Mouse (Mus musculus): ENCODE measurements around the gene Kdm8. TPM values are rescaled to one million over a fixed set of nuclear protein-coding genes. Genes with fewer than 3 reads are reported as not detected.
A peak's percentile ranks its signal among the peaks of the same experiment; 100 is the strongest.

The Kdm8 gene
- total and polyA plus RNA-seq, 3 experiments: 11.6 to 14.7 TPM; not detected in 1

DNA sequence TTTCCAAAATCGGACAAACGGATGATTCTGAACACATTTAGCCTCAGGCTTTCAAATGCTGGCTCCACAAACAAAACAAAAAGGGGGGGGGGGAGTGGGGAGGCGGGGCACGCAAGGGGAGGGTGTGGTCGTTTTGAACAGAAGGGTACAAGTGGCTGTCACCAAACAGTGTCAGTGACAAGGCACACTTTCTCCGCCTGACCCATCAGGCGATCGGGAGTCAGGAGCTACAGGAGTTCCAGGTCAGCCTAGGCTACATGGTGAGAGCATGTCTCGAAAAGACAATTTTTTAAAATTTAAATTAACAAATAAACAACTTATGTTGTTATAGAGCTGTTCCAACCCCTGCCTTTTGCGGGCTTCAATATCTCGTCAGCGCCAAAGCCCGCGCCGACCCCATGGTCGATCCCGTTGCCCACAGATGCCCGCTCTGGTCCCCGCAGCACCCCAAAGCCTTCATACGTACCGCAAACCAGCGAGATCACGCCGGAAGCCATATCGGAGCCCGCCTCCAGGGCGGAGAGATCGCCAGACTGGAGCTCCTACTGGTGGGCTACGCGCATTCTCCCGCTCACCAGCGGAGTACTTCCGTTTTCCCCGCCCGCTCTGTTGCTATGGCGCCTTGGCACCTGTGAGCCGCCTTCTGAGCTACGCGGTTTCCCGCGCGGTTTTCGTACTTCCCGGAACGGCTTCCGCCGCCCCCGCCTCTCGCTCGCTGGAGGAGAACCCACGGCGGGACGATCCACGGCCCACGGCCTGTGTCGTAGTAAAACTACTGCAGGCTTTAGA is 46.7 kb downstream of the Kdm8 start, which contains the start of gene Nsmce1 (continued):
- TF ChIP-seq ETS1 (IDR thresholded peaks at IDR 0.05; ENCODE audit: low read depth, low read length): no peak; the same call in 1 of the 2 replicates

DNA sequence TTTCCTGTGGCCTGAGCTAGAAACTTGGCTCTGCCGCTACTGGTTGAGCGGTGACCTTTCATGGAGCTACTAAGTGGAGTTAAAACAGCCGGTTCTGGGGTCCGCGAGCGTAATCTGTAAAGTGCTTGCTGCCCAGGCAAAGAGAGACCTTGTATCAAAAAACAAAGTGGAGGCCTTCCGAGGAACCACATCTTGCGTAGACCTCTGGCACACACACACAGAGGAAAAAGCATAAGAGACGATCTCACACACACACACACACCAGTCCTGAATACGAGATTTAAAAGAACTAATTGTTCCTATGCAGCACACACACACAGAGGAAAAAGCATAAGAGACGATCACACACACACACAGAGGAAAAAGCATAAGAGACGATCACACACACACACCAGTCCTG is 47.3 kb downstream of the Kdm8 start:
- Histone ChIP-seq H3K9me3 (replicated peaks; ENCODE audit: insufficient read depth, low read length) (no peaks in the 10 kb centered on the region), H3K36me3 (ENCODE audit: control insufficient read depth in 1 of 2, insufficient read depth in 2 of 2, low read length in 2 of 2) (peaks cover 0 to 15% of the 10 kb centered on the region in 2 experiments; a peak in 2 of 4 replicates), H3K4me1 (ENCODE audit: control insufficient read depth in 1 of 2, insufficient read depth in 2 of 2, low read length in 2 of 2) (peaks cover 5 to 19% of the 10 kb centered on the region in 2 experiments), H3K27me3 (ENCODE audit: control insufficient read depth in 1 of 2, insufficient read depth in 2 of 2, low read length in 2 of 2) (no peaks in the 10 kb centered on the region), H3K79me2 (ENCODE audit: control insufficient read depth, insufficient read depth, low read length, poor library complexity) (peaks cover 3% of the 10 kb centered on the region; the same call in 1 of the 2 replicates), H3K9ac (ENCODE audit: control insufficient read depth, low read depth, low read length, poor library complexity, severe bottlenecking) (peak overlapping the region; percentile 94), H3K27ac (ENCODE audit: control insufficient read depth, low read depth, low read length) (peak overlapping the region; percentile 56), H3K4me3 (ENCODE audit: control insufficient read depth in 1 of 2, insufficient read depth in 1 of 2, low read depth in 2 of 2, low read length in 2 of 2) (peak overlapping the region; percentile 40 to 82)
- no peak for DNase-seq (ENCODE audit: low read depth, low spot score)
- no peak for TF ChIP-seq HCFC1 (IDR thresholded peaks at IDR 0.05; ENCODE audit: low read depth, low read length)
- no peak for TF ChIP-seq TCF12 (IDR thresholded peaks at IDR 0.05; ENCODE audit: low read depth, low read length)
- no peak for TF ChIP-seq ZMIZ1 (IDR thresholded peaks at IDR 0.05; ENCODE audit: low read depth, low read length)
- TF ChIP-seq GATA1 (IDR thresholded peaks at IDR 0.05; ENCODE audit: low read depth, low read length): no peak
- no peak for TF ChIP-seq BHLHE40 (IDR thresholded peaks at IDR 0.05; ENCODE audit: borderline replicate concordance, low read depth, low read length)
- TF ChIP-seq TAL1 (IDR thresholded peaks at IDR 0.05; ENCODE audit: low read length): no peak

DNA sequence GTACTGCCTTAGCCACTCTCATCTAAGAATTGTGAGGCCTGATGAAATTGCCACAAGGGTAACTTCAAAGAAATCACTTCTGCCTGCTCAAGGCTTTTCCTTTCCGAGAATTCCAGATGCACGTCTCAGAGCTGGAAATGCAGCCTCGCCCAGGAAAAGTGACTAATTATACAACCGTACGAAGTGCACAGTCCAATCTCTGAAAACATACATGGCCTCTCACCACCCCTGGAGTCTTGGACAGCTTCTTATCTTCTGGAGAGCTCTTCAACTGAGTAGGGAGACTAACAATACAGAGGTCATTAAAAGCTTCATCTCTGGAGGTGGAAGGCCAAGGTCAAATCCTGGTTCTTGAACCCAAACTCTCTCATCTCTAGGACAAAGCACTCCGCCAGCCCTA is 48.1 kb downstream of the Kdm8 start:
- H3K27me3 ChIP-seq (ENCODE audit: control insufficient read depth in 1 of 2, insufficient read depth in 2 of 2, low read length in 2 of 2): no peaks in the 10 kb centered on the region
- no peak overlapping the region for H3K27ac ChIP-seq (ENCODE audit: control insufficient read depth, low read depth, low read length)
- no peak for DNase-seq (ENCODE audit: low read depth, low spot score)
- H3K9ac ChIP-seq (ENCODE audit: control insufficient read depth, low read depth, low read length, poor library complexity, severe bottlenecking): no peak overlapping the region
- peaks cover 3 to 12% of the 10 kb centered on the region in 2 experiments; a peak in 3 of 4 replicates for H3K4me1 ChIP-seq (ENCODE audit: control insufficient read depth in 1 of 2, insufficient read depth in 2 of 2, low read length in 2 of 2)
- peaks cover 3% of the 10 kb centered on the region; the same call in 1 of the 2 replicates for H3K79me2 ChIP-seq (ENCODE audit: control insufficient read depth, insufficient read depth, low read length, poor library complexity)
- H3K36me3 ChIP-seq (ENCODE audit: control insufficient read depth in 1 of 2, insufficient read depth in 2 of 2, low read length in 2 of 2): peaks cover 0 to 7% of the 10 kb centered on the region in 2 experiments; a peak in 2 of 4 replicates
- H3K4me3 ChIP-seq (ENCODE audit: control insufficient read depth in 1 of 2, insufficient read depth in 1 of 2, low read depth in 2 of 2, low read length in 2 of 2): no peak overlapping the region
- H3K9me3 ChIP-seq (replicated peaks; ENCODE audit: insufficient read depth, low read length): no peaks in the 10 kb centered on the region
- no peak for TF ChIP-seq RAD21 (IDR thresholded peaks at IDR 0.05; ENCODE audit: low read depth, low read length)
- TF ChIP-seq NELFE (IDR thresholded peaks at IDR 0.05; ENCODE audit: low read depth, low read length): no peak
- TF ChIP-seq CHD2 (IDR thresholded peaks at IDR 0.05; ENCODE audit: low read length): no peak
- no peak for TF ChIP-seq MYC (IDR thresholded peaks at IDR 0.05; ENCODE audit: low read depth, low read length)
- no peak for TF ChIP-seq TBP (IDR thresholded peaks at IDR 0.05; ENCODE audit: low read depth, low read length)
- no peak for TF ChIP-seq POLR2AphosphoS2 (IDR thresholded peaks at IDR 0.05; ENCODE audit: low read length)
- no peak for TF ChIP-seq ZNF384 (IDR thresholded peaks at IDR 0.05; ENCODE audit: low read depth, low read length)
- no peak for TF ChIP-seq MYB (IDR thresholded peaks at IDR 0.05; ENCODE audit: low read depth, low read length)
- TF ChIP-seq POLR2A (IDR thresholded peaks at IDR 0.05; ENCODE audit: control insufficient read depth in 1 of 2, insufficient read depth in 1 of 2, low read depth in 1 of 2, low read length in 2 of 2, poor library complexity in 1 of 2): no peak
- no peak for TF ChIP-seq TCF12 (IDR thresholded peaks at IDR 0.05; ENCODE audit: low read depth, low read length)
- no peak for TF ChIP-seq SIN3A (IDR thresholded peaks at IDR 0.05; ENCODE audit: low read length)
- TF ChIP-seq USF1 (IDR thresholded peaks at IDR 0.05; ENCODE audit: low read depth, low read length): no peak
- TF ChIP-seq MEF2A (IDR thresholded peaks at IDR 0.05; ENCODE audit: extremely low read depth, insufficient replicate concordance, low read depth, low read length, poor library complexity, severe bottlenecking): no peak
- no peak for TF ChIP-seq MXI1 (IDR thresholded peaks at IDR 0.05; ENCODE audit: low read depth, low read length)
- TF ChIP-seq POLR2AphosphoS5 (IDR thresholded peaks at IDR 0.05; ENCODE audit: borderline replicate concordance, low read depth, low read length): no peak
- no peak for TF ChIP-seq HCFC1 (IDR thresholded peaks at IDR 0.05; ENCODE audit: low read depth, low read length)
- TF ChIP-seq ETS1 (IDR thresholded peaks at IDR 0.05; ENCODE audit: low read depth, low read length): no peak
- no peak for TF ChIP-seq ZMIZ1 (IDR thresholded peaks at IDR 0.05; ENCODE audit: low read depth, low read length)
- no peak for TF ChIP-seq ELF1 (IDR thresholded peaks at IDR 0.05; ENCODE audit: low read depth, low read length)

Measured in MEL (cell line).